Mouse (Mus musculus) olfactory bulb, adult 2 months (tissue): ENCODE results near the gene Prickle3.

Experiments used
- CTCF ChIP-seq: fragments of 200-500 bp; IDR thresholded peaks from 2 replicates; pipeline ENCODE4 v1.5.1; 2012; ENCODE audit warnings: low read depth, mild to moderate bottlenecking, low read length, moderate library complexity; ENCODE audit not compliant: insufficient read depth
- POLR2A ChIP-seq: fragments of 200-500 bp; IDR thresholded peaks from 2 replicates; pipeline ENCODE4 v1.6.1; 2012; ENCODE audit warnings: mild to moderate bottlenecking, low read depth, low read length, moderate library complexity; ENCODE audit not compliant: insufficient read depth

DNA sequence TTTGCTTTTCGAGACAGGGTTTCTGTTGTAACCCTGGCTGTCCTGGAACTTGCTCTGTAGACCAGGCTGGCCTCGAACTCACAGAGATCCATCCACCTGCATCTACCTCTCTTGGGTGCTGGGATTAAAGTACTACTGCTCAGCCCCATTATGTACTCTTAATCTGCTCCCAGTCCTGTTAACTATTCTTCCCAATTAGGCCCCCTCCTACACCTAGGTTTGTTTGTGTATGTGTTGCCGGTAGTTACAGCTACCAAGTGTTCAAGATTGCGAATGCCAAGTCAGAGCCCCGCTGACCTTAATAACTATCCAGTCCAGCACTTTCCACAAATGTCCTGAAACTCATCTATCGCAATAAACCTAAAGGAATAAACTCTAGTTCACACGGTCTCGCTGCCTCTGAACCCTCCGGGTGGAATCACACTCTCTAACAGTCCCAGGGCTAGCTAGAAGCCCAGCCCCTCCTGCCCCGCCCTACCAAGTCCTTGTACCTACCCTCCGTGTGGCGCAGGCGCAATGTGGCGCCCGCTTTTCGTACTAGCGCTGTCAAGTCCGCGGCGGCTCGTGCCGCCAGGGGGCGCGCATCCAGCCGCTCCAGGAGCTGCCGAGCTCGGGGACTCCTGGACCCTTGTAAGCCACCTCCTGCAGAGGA, 22.5 kb downstream of the Prickle3 start:
- no peak for TF ChIP-seq POLR2A
- TF ChIP-seq CTCF, result peak; percentile 49; the same call in 1 of the 2 replicates
